Comparison of ENCODE assay signal across 28 mouse cellular contexts in the genomic region with DNA sequence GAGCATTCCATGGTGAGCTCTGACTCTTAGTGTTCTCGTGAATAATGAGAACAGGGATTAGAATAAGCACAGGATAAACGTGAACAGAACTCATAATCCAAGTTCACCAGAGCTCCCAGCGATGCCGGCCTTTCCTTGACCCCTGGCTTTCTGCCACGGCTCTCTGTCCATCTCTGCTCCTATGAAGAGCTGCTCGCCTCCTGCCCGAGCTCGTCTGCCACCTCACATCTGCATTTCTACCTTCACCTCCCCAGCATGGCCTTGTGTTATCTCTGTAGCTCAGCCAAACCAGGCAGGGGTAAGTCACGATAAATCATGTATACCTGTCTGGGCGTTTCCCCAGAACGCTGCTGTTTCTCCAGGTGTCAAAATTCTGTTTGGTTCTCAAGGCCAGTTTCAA. TPM values are rescaled to one million over a fixed set of nuclear protein-coding genes. Genes with fewer than 3 reads are reported as not detected.
DNase-seq lines count a peak whose midpoint lies in the region; ATAC-seq lines count a peak whose summit lies in the region.
"Had no signal": no experiment of that assay in that cellular context is flagged by ENCODE, and none has a peak within 500 bp of the region (broad histone marks: within the 10 kb centered on the region; RNA-seq: fewer than 3 reads in every experiment).

No protein-coding gene starts in this region.

- H3K27me3 ChIP-seq in midbrain, embryonic 10.5 days (ENCODE audit: low read depth, poor library complexity, severe bottlenecking), result no peaks in the 10 kb centered on the region
- H3K27me3 ChIP-seq in midbrain, embryonic 16.5 days (ENCODE audit: control insufficient read depth, insufficient read depth, low read depth, low read length), result no peaks in the 10 kb centered on the region
- H3K27me3 ChIP-seq: forebrain, embryonic 12.5 days; limb, embryonic 13.5 days; midbrain, embryonic 15.5 days; neural tube, embryonic 12.5 days; stomach, embryonic 15.5 days had no signal

- H3K9ac ChIP-seq in midbrain, embryonic 16.5 days (ENCODE audit: low read depth, low read length), result no peak overlapping the region
- H3K9ac ChIP-seq: forebrain, embryonic 12.5 days; forebrain, postnatal 0 days; heart, embryonic 12.5 days; hindbrain, embryonic 14.5 days; limb, embryonic 13.5 days; midbrain, embryonic 15.5 days; neural tube, embryonic 12.5 days; stomach, embryonic 15.5 days had no signal

- H3K4me3 ChIP-seq in midbrain, embryonic 10.5 days, result no peak overlapping the region
- no peak overlapping the region for H3K4me3 ChIP-seq in midbrain, embryonic 16.5 days (ENCODE audit: low read depth, low read length)
- H3K4me3 ChIP-seq: erythroblast, embryonic 14.5 days; forebrain, embryonic 12.5 days; heart, embryonic 12.5 days; limb, embryonic 13.5 days; midbrain, embryonic 15.5 days; myocyte; neural tube, embryonic 12.5 days; stomach, embryonic 15.5 days had no signal

- no peaks in the 10 kb centered on the region for H3K36me3 ChIP-seq in midbrain, embryonic 10.5 days
- no peaks in the 10 kb centered on the region for H3K36me3 ChIP-seq in midbrain, embryonic 16.5 days (ENCODE audit: control insufficient read depth, insufficient read depth, low read length)
- H3K36me3 ChIP-seq: forebrain, embryonic 12.5 days; heart, embryonic 12.5 days; limb, embryonic 13.5 days; midbrain, embryonic 15.5 days; neural tube, embryonic 12.5 days; stomach, embryonic 15.5 days had no signal

- no peak for ATAC-seq in midbrain, embryonic 16.5 days
- ATAC-seq: forebrain, postnatal 0 days; lung, postnatal 0 days; midbrain, embryonic 15.5 days had no signal

- no peak overlapping the region for H3K4me2 ChIP-seq in midbrain, embryonic 16.5 days (ENCODE audit: low read length)
- H3K4me2 ChIP-seq: forebrain, embryonic 12.5 days; heart, embryonic 12.5 days; hindbrain, embryonic 14.5 days; limb, embryonic 13.5 days; liver, embryonic 11.5 days; midbrain, embryonic 15.5 days; neural tube, embryonic 12.5 days; stomach, embryonic 15.5 days had no signal

- H3K27ac ChIP-seq in midbrain, embryonic 10.5 days (replicated peaks), result 0 out of 2 replicates have a peak overlapping the region, but pooled peaks have one; percentile 0
- no peak overlapping the region for H3K27ac ChIP-seq in midbrain, embryonic 16.5 days (ENCODE audit: low read length)
- H3K27ac ChIP-seq: forebrain, embryonic 12.5 days; hindbrain, embryonic 14.5 days; limb, embryonic 13.5 days; midbrain, embryonic 15.5 days; neural tube, embryonic 12.5 days; stomach, embryonic 15.5 days had no signal

- no peak for DNase-seq in midbrain, embryonic 10.5 days (ENCODE audit: low spot score)
- DNase-seq in adrenal gland, adult 8-10 months, result peak; percentile 10
- peak; percentile 36 for DNase-seq in adrenal gland, postnatal 25 days
- peak; percentile 24 for DNase-seq in gonadal fat pad, adult 2 months (ENCODE audit: low read depth)
- DNase-seq in urinary bladder, postnatal 10 days (ENCODE audit: low spot score), result no peak
- no peak for DNase-seq in spleen, postnatal 10 days (ENCODE audit: low spot score in 2 of 2)
- DNase-seq: cerebellum, adult 11-12 months; cerebellum, postnatal 10 days; forebrain, postnatal 0 days; gastrocnemius, postnatal 25 days; heart, adult 18-20 months; kidney, adult 2 months; lung, adult 18-20 months; right cerebral cortex, postnatal 14 days; thymus, adult 18-20 months; thymus, postnatal 25 days had no signal

- no peaks in the 10 kb centered on the region for H3K9me3 ChIP-seq in midbrain, embryonic 10.5 days (replicated peaks)
- H3K9me3 ChIP-seq in midbrain, embryonic 16.5 days (replicated peaks; ENCODE audit: control insufficient read depth, low read length, poor library complexity, severe bottlenecking), result no peaks in the 10 kb centered on the region
- H3K9me3 ChIP-seq: forebrain, embryonic 12.5 days; heart, embryonic 12.5 days; limb, embryonic 13.5 days; midbrain, embryonic 15.5 days; neural tube, embryonic 12.5 days; stomach, embryonic 15.5 days had no signal

- WGBS in midbrain, embryonic 10.5 days, result 81% methylated on average over 11 of the region's 11 CpGs
- WGBS in midbrain, embryonic 16.5 days, result 57% methylated on average over 11 of the region's 11 CpGs

- peaks cover 20% of the 10 kb centered on the region for H3K4me1 ChIP-seq in midbrain, embryonic 10.5 days
- H3K4me1 ChIP-seq in midbrain, embryonic 16.5 days (ENCODE audit: control insufficient read depth, insufficient read depth, low read length), result no peaks in the 10 kb centered on the region
- H3K4me1 ChIP-seq: forebrain, embryonic 12.5 days; midbrain, embryonic 15.5 days; neural tube, embryonic 12.5 days had no signal

RNA-seq across cellular contexts. Expression of a gene that starts 25.3 kb away (rescaled TPM):
- 1.7 and 2.6 TPM in 2 replicates for polyA plus RNA-seq in midbrain, embryonic 10.5 days (2016; fragmentation: Nextera tagmentation; extraction: Ambion mirVana)
- 0.61 and 0.75 TPM in 2 replicates for polyA plus RNA-seq in midbrain, embryonic 16.5 days (2015; fragmentation: Nextera tagmentation; extraction: Ambion mirVana)
- 1 to 10 TPM; 1.9 to 4.8 (median 4.3) TPM for total RNA-seq in adrenal gland, adult 8-10 months (2022)
- 2.4 and 4.9 TPM in 2 replicates for total RNA-seq in adrenal gland, postnatal 25 days (2021)
- 5.3 and 7.3 TPM in 2 replicates for polyA plus RNA-seq in gonadal fat pad, adult 2 months (2012; rRNA removed)

Comparison
In these comparisons a context has a peak if more than half of its experiments do, and no peak if none do; other contexts are left out.
1. DNase-seq: peak in adrenal gland, adult 8-10 months (single experiment), adrenal gland, postnatal 25 days (single experiment) and gonadal fat pad, adult 2 months (single experiment); none in midbrain, embryonic 10.5 days (single experiment), urinary bladder, postnatal 10 days (single experiment) and spleen, postnatal 10 days (0 of 2).